Mouse (Mus musculus): ENCODE results near the gene Calr4. TPM values are rescaled to one million over a fixed set of nuclear protein-coding genes. Genes with fewer than 3 reads are reported as not detected.
A peak's percentile ranks its signal among the peaks of the same experiment; 100 is the strongest.

The Calr4 gene
- polyA plus RNA-seq, 1 experiment from 2014 or later: 0.13 TPM

DNA sequence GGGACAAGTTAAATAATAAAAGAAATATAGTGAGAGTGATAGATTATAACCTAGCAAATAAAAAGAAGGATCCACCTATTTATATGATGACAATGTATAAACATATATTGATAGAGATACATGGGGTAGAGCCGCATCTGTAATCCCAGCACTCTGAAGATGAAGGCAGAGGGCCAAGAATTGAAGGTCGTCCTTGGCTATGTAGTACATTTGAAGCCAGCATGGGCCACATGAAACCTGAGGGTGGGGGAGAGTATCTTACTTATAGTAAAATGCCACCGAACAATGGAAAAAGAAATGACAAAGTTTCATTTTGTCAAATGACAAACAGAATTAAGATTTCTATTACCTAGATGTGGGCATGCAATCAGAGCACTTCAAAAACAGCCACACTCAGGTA is 31.8 kb downstream of the Calr4 start:
- no peak overlapping the region for H3K9ac ChIP-seq
- no peak overlapping the region for H3K27ac ChIP-seq
- no peak overlapping the region for H3K4me3 ChIP-seq (replicated peaks)
- H3K9me3 ChIP-seq: no peaks in the 10 kb centered on the region
- no peak for ATAC-seq
- H3K36me3 ChIP-seq: no peaks in the 10 kb centered on the region
- no peak overlapping the region for H3K4me2 ChIP-seq (replicated peaks)
- H3K27me3 ChIP-seq (replicated peaks): no peaks in the 10 kb centered on the region
- 85% methylated on average over 3 of the region's 3 CpGs for WGBS
- H3K4me1 ChIP-seq (replicated peaks): no peaks in the 10 kb centered on the region

DNA sequence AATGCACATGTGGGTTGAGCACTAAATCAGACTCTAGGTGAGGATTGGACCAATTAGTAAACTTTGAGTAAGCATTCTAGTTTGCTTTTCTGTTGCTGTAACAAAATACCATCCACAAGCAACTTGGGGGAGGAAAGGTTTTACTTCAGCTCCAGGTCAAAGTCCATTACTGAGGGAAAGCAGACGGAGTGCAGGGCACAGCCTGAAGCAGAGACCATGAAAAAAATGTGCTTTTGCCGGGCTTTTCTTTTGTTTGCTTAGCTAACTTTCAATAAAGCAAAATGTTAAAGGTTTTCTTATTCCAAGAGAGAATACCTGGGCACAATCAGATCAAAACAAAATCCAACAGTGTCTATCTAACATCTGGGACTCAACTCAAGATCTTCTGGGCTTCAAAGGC is 32.5 kb downstream of the Calr4 start:
- no peak overlapping the region for H3K4me2 ChIP-seq (replicated peaks)
- H3K36me3 ChIP-seq: no peaks in the 10 kb centered on the region
- H3K4me3 ChIP-seq (replicated peaks): no peak overlapping the region
- ATAC-seq: no peak
- no peaks in the 10 kb centered on the region for H3K4me1 ChIP-seq (replicated peaks)
- 47% methylated on average over 2 of the region's 2 CpGs for WGBS
- H3K27me3 ChIP-seq (replicated peaks): no peaks in the 10 kb centered on the region
- no peak overlapping the region for H3K27ac ChIP-seq
- H3K9me3 ChIP-seq: no peaks in the 10 kb centered on the region
- H3K9ac ChIP-seq: no peak overlapping the region

DNA sequence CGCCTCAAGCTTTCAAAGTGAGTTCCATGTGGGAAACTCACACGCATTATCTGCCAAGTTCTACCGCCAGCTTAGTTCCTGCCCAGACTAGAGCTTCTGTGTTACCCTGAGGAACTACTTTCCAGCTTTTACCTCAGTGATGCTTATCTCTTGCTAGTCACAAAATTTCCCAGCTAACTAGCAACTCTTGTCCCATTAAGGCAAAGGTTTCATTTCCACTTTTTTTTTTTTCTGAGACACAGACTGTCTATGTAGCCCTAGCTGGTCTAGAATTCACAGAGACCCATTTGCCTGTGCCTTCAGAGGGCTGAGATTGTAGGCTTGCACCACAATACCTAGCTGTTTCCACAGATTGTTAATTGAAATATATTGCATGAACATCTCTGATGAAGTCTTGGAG is 33.2 kb downstream of the Calr4 start:
- Histone ChIP-seq H3K4me1 (replicated peaks) (no peaks in the 10 kb centered on the region), H3K4me3 (replicated peaks) (no peak overlapping the region), H3K36me3 (no peaks in the 10 kb centered on the region), H3K4me2 (replicated peaks) (no peak overlapping the region), H3K27ac (no peak overlapping the region), H3K9ac (no peak overlapping the region), H3K9me3 (no peaks in the 10 kb centered on the region), H3K27me3 (replicated peaks) (no peaks in the 10 kb centered on the region)
- ATAC-seq: no peak
- WGBS: 87% methylated on average over 3 of the region's 3 CpGs

DNA sequence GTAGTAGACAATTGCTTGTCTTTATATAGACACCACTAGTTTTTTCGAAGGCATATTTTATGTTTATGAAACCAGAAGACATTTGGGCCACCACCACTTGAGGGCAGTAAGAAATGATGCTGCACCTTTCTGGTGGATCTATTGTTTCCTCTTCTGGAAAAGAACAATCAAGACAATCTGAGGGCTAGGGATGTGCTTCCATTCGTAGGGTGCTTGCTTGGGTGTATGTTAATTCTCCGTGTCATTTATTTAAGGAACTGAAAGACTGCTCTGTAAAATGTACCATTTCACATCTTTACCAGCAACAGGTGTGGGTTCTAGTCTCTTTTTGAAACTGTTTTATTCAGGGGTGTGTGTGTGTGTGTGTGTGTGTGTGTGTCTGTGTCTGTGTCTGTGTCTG is 34.6 kb downstream of the Calr4 start:
- ATAC-seq: no peak
- no peaks in the 10 kb centered on the region for H3K9me3 ChIP-seq
- H3K4me1 ChIP-seq (replicated peaks): no peaks in the 10 kb centered on the region
- H3K9ac ChIP-seq: no peak overlapping the region
- no peaks in the 10 kb centered on the region for H3K36me3 ChIP-seq
- WGBS: 82% methylated on average over 3 of the region's 3 CpGs
- no peak overlapping the region for H3K4me3 ChIP-seq (replicated peaks)
- no peaks in the 10 kb centered on the region for H3K27me3 ChIP-seq (replicated peaks)
- no peak overlapping the region for H3K27ac ChIP-seq
- no peak overlapping the region for H3K4me2 ChIP-seq (replicated peaks)

DNA sequence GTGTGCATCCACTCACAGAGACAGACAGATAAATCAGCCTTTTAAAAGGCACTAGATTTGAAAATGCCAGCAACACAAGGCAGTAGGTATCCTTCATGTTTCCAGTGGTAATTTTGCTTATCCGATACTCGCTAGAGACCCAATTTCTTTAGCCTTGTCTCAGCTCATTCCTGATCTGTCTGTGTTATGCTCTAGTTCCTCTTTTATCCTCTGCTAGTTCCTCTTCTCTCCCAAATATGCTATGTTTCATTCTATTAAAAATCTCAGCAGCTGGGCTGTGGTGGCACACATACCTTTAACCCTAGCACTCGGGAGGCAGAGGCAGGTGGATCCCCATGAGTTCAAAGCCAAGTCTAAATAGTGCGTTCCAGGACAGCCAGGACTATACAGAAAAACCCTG is 37.5 kb downstream of the Calr4 start:
- no peak overlapping the region for H3K27ac ChIP-seq
- H3K9ac ChIP-seq: no peak overlapping the region
- H3K27me3 ChIP-seq (replicated peaks): no peaks in the 10 kb centered on the region
- H3K9me3 ChIP-seq: no peaks in the 10 kb centered on the region
- 86% methylated on average over 4 of the region's 4 CpGs for WGBS
- ATAC-seq: no peak
- no peak overlapping the region for H3K4me2 ChIP-seq (replicated peaks)
- no peaks in the 10 kb centered on the region for H3K36me3 ChIP-seq
- no peak overlapping the region for H3K4me3 ChIP-seq (replicated peaks)
- no peaks in the 10 kb centered on the region for H3K4me1 ChIP-seq (replicated peaks)

DNA sequence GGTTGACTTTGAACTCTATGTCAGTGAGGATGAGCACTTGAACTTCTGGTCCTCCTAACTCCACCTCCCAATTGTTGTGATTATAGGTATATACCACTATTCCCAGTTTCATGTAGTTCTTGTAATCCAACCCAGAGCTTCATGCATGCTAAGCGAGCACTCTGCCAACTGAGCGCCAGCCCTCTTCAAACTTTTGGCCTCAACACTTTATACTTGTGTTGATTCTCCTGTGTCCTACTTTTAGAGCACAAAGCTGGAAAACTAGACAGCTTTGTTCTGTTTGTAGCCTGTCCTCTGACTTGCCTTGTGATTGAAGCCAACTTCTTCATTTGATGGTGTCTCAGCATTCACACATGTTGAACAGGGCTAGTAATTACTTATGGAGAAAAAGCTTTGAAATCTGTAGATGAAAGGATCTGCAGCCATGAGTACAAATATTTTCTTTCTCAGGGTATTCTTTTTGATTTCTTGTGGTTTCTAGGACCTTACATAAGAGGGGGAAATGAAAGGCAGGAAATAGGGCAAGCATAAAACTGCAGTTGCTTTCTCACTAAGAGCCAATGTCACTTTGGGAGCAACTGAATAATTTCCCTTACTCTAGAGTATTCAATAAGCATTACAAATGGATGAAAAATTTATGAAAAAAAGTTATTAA is 39.4 kb downstream of the Calr4 start:
- Histone ChIP-seq H3K27ac (no peak overlapping the region), H3K4me3 (replicated peaks) (no peak overlapping the region), H3K9me3 (no peaks in the 10 kb centered on the region), H3K4me1 (replicated peaks) (no peaks in the 10 kb centered on the region), H3K9ac (no peak overlapping the region), H3K27me3 (replicated peaks) (no peaks in the 10 kb centered on the region), H3K4me2 (replicated peaks) (no peak overlapping the region), H3K36me3 (no peaks in the 10 kb centered on the region)
- WGBS: 85% methylated on average over 2 of the region's 2 CpGs
- ATAC-seq: no peak

DNA sequence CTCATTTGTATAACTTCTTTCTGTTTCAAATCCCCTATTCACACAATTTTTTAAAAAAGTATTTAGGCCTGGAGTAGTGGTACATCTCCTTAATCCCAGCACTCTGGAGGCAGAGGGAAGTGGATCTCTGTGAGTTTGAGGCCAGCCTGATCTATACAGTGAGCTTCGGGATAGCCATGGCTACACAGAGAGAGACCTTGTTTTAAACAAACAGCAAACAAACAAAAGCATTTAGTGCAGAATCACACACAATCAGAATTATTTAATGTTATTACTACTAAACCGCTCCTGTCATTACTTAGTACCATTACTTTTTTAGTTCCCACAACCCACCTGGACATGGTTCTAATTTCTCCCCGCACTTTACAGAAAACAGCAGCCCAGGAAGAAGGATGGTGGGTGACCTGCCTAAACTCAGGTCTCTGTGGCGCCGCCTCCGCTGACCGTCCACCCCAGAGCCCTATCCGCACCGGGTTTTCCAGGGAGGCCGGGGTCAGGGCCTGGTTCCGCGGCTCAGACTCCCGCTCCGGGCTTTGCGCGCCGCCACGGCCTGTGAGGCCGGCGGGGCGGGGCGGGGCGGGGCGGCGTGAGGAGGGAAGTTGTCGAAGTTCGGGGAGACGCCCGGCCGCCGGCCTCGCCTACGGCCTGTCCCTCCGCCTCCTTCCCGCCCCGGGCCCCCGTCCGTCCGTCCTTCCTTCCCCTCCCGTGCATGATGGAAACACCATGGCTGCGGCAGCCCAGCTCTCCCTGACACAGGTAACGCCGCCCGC is 45.6 kb downstream of the Calr4 start, which contains the start of gene Eps15:
TSS of gene Eps15 (plus strand) at position 580 of the 770 bp plus-strand sequence.
- Histone ChIP-seq H3K9me3 (no peaks in the 10 kb centered on the region), H3K4me1 (replicated peaks) (0 out of 2 replicates have a peak, but pooled peaks cover 11% of the 10 kb centered on the region), H3K36me3 (no peaks in the 10 kb centered on the region), H3K4me2 (replicated peaks) (peak within 1 kb of the TSS; percentile 87), H3K27me3 (replicated peaks) (no peaks in the 10 kb centered on the region), H3K9ac (peak within 1 kb of the TSS; percentile 81), H3K27ac (peak within 1 kb of the TSS; percentile 81), H3K4me3 (replicated peaks) (peak within 1 kb of the TSS; percentile 85)
- 2% methylated on average over 44 of the region's 44 CpGs for WGBS
- ATAC-seq: peak; percentile 97

DNA sequence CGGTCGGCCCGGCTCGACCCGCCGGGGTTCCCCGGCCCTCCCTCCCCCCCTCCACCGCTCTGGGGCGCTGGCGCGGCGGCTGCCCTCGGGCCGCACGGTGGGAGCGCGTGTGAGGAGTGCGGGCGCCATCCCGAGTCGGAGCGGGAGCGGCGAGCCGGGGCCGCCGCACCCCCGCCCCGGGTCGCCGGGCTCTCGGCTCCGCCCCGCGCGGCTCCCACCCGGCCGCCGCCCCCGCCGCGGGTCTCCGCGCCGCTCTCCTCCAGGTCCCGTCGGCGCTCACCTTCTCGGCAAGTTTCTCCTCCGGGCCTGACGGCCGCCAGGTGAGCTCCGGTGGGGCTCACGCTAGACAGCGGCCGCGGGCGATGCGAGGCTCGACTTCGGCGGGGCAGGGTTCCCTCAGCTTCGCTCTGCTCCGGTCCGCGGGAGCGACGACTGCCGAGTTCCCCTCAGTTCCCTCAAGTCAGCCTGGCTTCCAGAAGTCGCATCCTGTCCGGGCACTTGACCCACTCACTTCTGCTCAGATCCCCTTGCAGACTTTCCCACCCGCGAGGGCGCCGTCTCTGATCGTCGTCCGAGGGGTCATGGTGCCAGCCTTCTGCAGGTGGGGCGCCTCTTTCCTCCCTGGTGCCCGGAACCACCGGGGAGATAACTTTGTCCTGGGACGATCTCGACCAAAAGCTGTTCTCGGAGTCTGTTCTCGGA is 46.3 kb downstream of the Calr4 start:
- Histone ChIP-seq H3K4me2 (replicated peaks) (peak overlapping the region; percentile 87), H3K4me1 (replicated peaks) (0 out of 2 replicates have a peak, but pooled peaks cover 11% of the 10 kb centered on the region), H3K9me3 (no peaks in the 10 kb centered on the region), H3K27me3 (replicated peaks) (no peaks in the 10 kb centered on the region), H3K4me3 (replicated peaks) (peak overlapping the region; percentile 85), H3K36me3 (no peaks in the 10 kb centered on the region), H3K9ac (peak overlapping the region; percentile 81), H3K27ac (peak overlapping the region; percentile 81)
- ATAC-seq: peak; percentile 92
- under 1% methylated on average over 61 of the region's 85 CpGs for WGBS

DNA sequence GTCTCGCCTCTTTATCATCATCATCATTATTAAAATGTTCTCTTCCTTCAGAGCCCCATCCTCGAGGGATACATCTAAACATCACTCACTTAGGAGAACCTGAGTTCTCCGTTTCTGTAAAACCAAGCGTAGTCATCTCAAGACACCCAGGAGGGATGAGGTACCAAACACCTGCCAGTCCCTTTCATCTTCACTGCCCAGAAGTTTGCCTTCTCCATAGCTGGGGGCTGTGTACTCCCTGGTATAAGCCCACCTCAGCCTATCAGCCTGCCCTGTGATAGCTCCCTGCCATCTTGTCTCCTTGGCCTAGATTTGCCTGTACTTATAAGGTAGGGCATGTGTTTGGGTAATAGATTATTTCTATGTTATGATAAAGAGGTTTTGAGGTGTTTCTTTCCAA is 46.9 kb downstream of the Calr4 start:
- ATAC-seq: no peak
- H3K36me3 ChIP-seq: no peaks in the 10 kb centered on the region
- 7% methylated on average over 4 of the region's 4 CpGs for WGBS

DNA sequence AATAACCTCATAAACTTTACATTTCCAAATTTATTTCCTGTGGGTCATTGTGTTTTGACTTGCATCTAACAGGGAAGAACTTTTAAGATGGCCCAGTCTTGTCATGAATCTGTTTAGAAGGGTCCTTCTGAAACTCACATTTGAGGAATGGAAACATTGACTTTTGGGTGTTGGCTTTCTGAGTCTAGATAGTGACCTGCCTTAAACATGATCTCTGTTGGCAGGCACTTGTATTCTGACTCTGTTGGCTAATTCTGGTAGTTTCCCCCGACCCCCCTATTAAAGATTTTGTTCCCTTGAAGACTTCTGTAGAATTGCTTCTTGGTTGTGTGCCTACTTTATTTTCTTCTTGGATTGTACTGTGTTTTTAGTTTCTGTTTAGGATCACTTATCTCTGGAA is 47.7 kb downstream of the Calr4 start:
- Histone ChIP-seq H3K9ac (no peak overlapping the region), H3K27me3 (replicated peaks) (no peaks in the 10 kb centered on the region), H3K4me1 (replicated peaks) (0 out of 2 replicates have a peak, but pooled peaks cover 11% of the 10 kb centered on the region), H3K9me3 (no peaks in the 10 kb centered on the region), H3K27ac (no peak overlapping the region), H3K36me3 (no peaks in the 10 kb centered on the region), H3K4me2 (replicated peaks) (peak overlapping the region; percentile 87; the same call in 1 of the 2 replicates), H3K4me3 (replicated peaks) (no peak overlapping the region)
- no peak for ATAC-seq
- WGBS: 76% methylated on average over 1 of the region's 1 CpGs

More for the DNA sequence above, 46.9 kb downstream of the Calr4 start:
- H3K4me2 ChIP-seq (replicated peaks): peak overlapping the region; percentile 87
- no peak overlapping the region; the same call in 1 of the 2 replicates for H3K9ac ChIP-seq
- H3K27ac ChIP-seq: no peak overlapping the region
- peak overlapping the region; percentile 85 for H3K4me3 ChIP-seq (replicated peaks)
- no peaks in the 10 kb centered on the region for H3K9me3 ChIP-seq
- H3K27me3 ChIP-seq (replicated peaks): no peaks in the 10 kb centered on the region
- H3K4me1 ChIP-seq (replicated peaks): 0 out of 2 replicates have a peak, but pooled peaks cover 11% of the 10 kb centered on the region

DNA sequence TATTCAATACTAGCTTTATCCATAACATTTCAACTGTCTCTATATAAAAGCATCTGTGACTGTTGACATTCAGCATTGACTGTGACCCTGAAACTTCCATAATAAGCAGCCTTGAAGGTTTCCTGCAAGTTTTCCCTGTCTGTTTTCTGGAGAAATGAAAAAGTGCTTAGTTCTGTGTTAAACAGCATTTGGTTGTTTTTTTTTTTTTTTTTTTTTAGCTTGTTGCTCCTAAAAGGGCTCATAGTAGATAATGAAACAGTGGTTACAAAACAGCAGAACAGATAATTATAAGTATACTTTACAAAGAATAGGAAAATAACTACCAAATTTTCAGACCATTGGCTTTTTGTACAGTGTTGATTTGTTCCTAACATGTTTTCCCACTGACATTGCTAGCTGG is 60.3 kb downstream of the Calr4 start:
- Histone ChIP-seq H3K9ac (no peak overlapping the region), H3K27me3 (replicated peaks) (no peaks in the 10 kb centered on the region), H3K36me3 (no peaks in the 10 kb centered on the region), H3K4me2 (replicated peaks) (no peak overlapping the region), H3K27ac (no peak overlapping the region), H3K9me3 (no peaks in the 10 kb centered on the region), H3K4me3 (replicated peaks) (no peak overlapping the region), H3K4me1 (replicated peaks) (no peaks in the 10 kb centered on the region)
- no peak for ATAC-seq

DNA sequence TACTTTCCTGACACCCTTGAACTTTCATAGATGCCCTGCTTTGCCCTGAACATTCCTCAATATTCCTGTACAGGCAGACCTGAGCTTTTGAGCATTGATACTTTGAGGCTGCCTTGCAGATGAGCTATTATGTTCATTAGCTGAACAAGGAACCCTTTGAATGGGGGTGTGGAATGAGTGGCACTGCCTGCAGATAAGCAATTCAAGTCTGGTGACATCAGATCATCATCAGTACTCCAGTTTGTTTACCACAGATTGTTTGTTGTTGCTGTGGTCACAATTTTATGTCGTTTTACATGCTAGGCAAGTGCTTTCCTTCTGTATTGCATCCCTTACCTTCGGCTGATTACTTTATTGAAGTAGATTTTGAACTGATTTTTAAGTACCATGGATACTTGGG is 62.2 kb downstream of the Calr4 start:
- no peaks in the 10 kb centered on the region for H3K36me3 ChIP-seq
- no peaks in the 10 kb centered on the region for H3K4me1 ChIP-seq (replicated peaks)
- no peaks in the 10 kb centered on the region for H3K27me3 ChIP-seq (replicated peaks)
- H3K9me3 ChIP-seq: no peaks in the 10 kb centered on the region
- H3K4me3 ChIP-seq (replicated peaks): no peak overlapping the region
- 75% methylated on average over 2 of the region's 2 CpGs for WGBS
- H3K27ac ChIP-seq: no peak overlapping the region
- no peak for ATAC-seq
- no peak overlapping the region for H3K4me2 ChIP-seq (replicated peaks)
- no peak overlapping the region for H3K9ac ChIP-seq
